Mouse (Mus musculus) embryo, embryonic 10.5 days (tissue): ENCODE results near the gene Dgki.

ENCODE experiments used
- DNase-seq: peaks from one replicate; pipeline ENCODE4 v3.0.0-alpha.2; 2015; ENCODE audit warnings: low spot score

Dgki gene

GRCm38 (mm10) chr6:37297744-37298482 lies 2.1 kb downstream of the Dgki start:
- DNase-seq = no peak

GRCm38 (mm10) chr6:37292068-37292467 lies 7.9 kb downstream of the Dgki start:
- no peak for DNase-seq

GRCm38 (mm10) chr6:37291171-37291570 lies 8.8 kb downstream of the Dgki start:
- no peak for DNase-seq

- no peak for DNase-seq
Observed at GRCm38 (mm10) chr6:37290691-37291090, 9.3 kb downstream of the Dgki start.

GRCm38 (mm10) chr6:37286134-37286533 lies 13.8 kb downstream of the Dgki start:
- DNase-seq = no peak

- no peak for DNase-seq
Observed at GRCm38 (mm10) chr6:37284879-37285278, 15.1 kb downstream of the Dgki start.

GRCm38 (mm10) chr6:37283336-37283735 lies 16.6 kb downstream of the Dgki start:
- DNase-seq = no peak

- DNase-seq = no peak
Observed at GRCm38 (mm10) chr6:37282659-37283058, 17.3 kb downstream of the Dgki start.

GRCm38 (mm10) chr6:37276834-37277715 lies 22.9 kb downstream of the Dgki start:
- no peak for DNase-seq

GRCm38 (mm10) chr6:37276181-37276580 lies 23.8 kb downstream of the Dgki start:
- no peak for DNase-seq

GRCm38 (mm10) chr6:37270905-37271591 lies 28.9 kb downstream of the Dgki start:
- no peak for DNase-seq

- DNase-seq = no peak
Observed at GRCm38 (mm10) chr6:37268589-37268988, 31.4 kb downstream of the Dgki start.

- DNase-seq = no peak
Observed at GRCm38 (mm10) chr6:37267952-37268351, 32.0 kb downstream of the Dgki start.

GRCm38 (mm10) chr6:37262486-37262885 lies 37.5 kb downstream of the Dgki start:
- no peak for DNase-seq

- no peak for DNase-seq
Observed at GRCm38 (mm10) chr6:37261236-37261852, 38.6 kb downstream of the Dgki start.

- no peak for DNase-seq
Observed at GRCm38 (mm10) chr6:37258662-37259061, 41.3 kb downstream of the Dgki start.

GRCm38 (mm10) chr6:37254144-37254543 lies 45.8 kb downstream of the Dgki start:
- peak; percentile 83 for DNase-seq

- DNase-seq = no peak
Observed at GRCm38 (mm10) chr6:37252536-37252935, 47.4 kb downstream of the Dgki start.

- no peak for DNase-seq
Observed at GRCm38 (mm10) chr6:37250671-37251070, 49.3 kb downstream of the Dgki start.

- DNase-seq = no peak
Observed at GRCm38 (mm10) chr6:37245757-37246156, 54.2 kb downstream of the Dgki start.

GRCm38 (mm10) chr6:37244074-37244473 lies 55.9 kb downstream of the Dgki start:
- no peak for DNase-seq

GRCm38 (mm10) chr6:37242769-37243121 lies 57.2 kb downstream of the Dgki start:
- DNase-seq = no peak
